Mouse (Mus musculus): ENCODE data around the gene Pcbp4. TPM values are rescaled to one million over a fixed set of nuclear protein-coding genes. Genes with fewer than 3 reads are reported as not detected.

The Pcbp4 gene
- polyA plus RNA-seq, 1 experiment from 2014 or later, result 83.2 TPM

DNA sequence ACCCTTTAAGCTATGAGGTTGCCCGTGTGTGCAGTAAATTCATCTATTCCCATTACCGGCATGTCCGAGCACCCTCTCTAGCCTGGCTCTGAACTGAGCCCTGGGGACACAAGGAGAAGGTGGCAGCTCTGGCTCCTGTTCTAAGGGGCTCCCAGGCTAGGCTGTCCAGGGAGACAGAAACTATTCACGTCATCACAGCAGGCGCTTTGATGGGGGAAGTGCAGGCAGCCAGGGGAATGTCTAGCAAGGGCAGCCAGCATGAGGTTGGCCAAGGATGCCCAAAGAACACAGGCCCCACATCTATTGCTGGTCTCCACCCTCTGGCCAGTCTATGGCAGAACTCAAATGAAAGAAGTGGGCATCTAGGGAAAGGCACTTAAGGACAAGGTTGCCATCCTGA lies 4.8 kb downstream of the Pcbp4 start:
- peaks cover 32% of the 10 kb centered on the region for H3K36me3 ChIP-seq
- 74% methylated on average over 5 of the region's 5 CpGs for WGBS
- no peak overlapping the region for H3K27ac ChIP-seq
- H3K9me3 ChIP-seq, result no peaks in the 10 kb centered on the region
- no peak overlapping the region for H3K4me2 ChIP-seq
- no peak overlapping the region for H3K4me3 ChIP-seq
- H3K27me3 ChIP-seq, result no peaks in the 10 kb centered on the region
- peaks cover 56% of the 10 kb centered on the region for H3K4me1 ChIP-seq
- H3K9ac ChIP-seq, result no peak overlapping the region
- no peak for ATAC-seq (ENCODE audit: insufficient number of reproducible peaks, low FRiP score, low TSS enrichment, low read depth)

DNA sequence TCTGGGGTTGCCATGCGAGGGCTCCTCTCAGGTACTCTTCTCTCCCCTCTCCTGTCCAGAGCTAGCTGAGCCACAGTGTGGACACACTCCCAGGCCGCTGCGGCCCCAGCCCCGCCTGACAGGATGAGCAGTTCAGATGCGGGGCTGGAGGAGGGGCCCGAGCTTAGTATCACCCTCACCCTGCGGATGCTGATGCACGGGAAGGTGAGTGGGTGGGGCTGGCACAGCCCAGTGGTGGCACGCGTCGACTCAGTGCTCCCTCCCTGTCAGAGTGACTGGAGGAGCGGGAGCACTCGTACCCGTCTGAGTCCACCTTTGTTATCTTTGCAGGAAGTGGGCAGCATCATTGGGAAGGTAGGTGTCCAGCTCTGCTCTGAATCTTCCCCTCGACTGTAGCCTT lies 6.9 kb downstream of the Pcbp4 start:
- peaks cover 40% of the 10 kb centered on the region for H3K36me3 ChIP-seq
- ATAC-seq (ENCODE audit: insufficient number of reproducible peaks, low FRiP score, low TSS enrichment, low read depth), result no peak
- no peaks in the 10 kb centered on the region for H3K9me3 ChIP-seq
- H3K4me3 ChIP-seq, result no peak overlapping the region
- no peak overlapping the region for H3K9ac ChIP-seq
- 80% methylated on average over 15 of the region's 15 CpGs for WGBS
- H3K27me3 ChIP-seq, result 0 out of 2 replicates have a peak, but pooled peaks cover 5% of the 10 kb centered on the region
- H3K27ac ChIP-seq, result no peak overlapping the region
- peaks cover 53% of the 10 kb centered on the region for H3K4me1 ChIP-seq
- H3K4me2 ChIP-seq, result no peak overlapping the region

DNA sequence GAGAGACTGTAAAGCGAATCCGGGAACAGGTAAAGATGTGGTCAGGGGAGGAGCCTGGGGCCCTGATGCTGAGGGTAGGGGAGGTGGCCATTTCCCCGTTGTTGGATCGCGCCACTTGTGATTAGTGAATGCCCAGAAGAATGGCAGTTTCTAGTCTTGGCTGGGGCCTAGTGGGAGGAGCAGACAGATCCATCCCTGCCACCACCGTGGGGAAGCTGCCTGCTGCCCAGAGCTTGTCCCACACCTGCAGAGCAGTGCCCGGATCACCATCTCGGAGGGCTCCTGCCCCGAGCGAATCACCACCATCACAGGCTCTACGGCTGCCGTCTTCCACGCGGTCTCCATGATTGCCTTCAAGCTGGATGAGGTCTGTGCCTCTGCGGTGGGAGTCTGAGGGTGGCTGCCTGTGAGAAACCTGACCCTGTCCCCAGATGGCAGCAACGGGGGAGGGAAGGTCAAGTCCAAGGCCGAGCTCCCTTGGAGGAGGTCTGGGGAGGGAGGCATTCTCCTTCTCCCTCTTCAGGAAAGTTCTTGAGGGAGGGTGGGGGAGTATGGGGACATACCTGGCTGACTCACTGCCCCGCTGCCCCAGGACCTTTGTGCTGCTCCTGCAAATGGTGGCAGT lies 7.4 kb downstream of the Pcbp4 start:
- 73% methylated on average over 18 of the region's 18 CpGs for WGBS
- H3K36me3 ChIP-seq, result peaks cover 40% of the 10 kb centered on the region

DNA sequence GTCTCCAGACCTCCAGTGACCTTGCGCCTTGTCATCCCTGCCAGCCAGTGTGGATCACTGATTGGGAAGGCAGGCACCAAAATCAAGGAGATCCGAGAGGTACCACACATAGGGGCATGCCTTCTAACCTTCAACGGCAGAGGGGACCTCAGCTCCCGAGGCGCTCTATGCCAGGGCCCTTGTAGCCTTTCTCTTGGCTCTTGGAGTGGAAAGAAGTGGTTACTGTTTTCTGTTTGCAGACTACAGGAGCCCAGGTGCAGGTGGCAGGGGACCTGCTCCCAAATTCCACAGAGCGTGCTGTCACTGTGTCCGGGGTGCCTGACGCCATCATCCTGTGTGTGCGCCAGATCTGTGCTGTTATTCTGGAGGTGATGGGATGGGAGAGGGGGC lies 7.9 kb downstream of the Pcbp4 start:
- peaks cover 52% of the 10 kb centered on the region for H3K4me1 ChIP-seq

More for the DNA sequence above, 7.4 kb downstream of the Pcbp4 start:
- ATAC-seq (ENCODE audit: insufficient number of reproducible peaks, low FRiP score, low TSS enrichment, low read depth), result no peak
- Histone ChIP-seq H3K9me3 (no peaks in the 10 kb centered on the region), H3K4me3 (no peak overlapping the region), H3K27ac (no peak overlapping the region), H3K9ac (no peak overlapping the region), H3K4me1 (peaks cover 53% of the 10 kb centered on the region), H3K4me2 (no peak overlapping the region), H3K27me3 (0 out of 2 replicates have a peak, but pooled peaks cover 5% of the 10 kb centered on the region)

DNA sequence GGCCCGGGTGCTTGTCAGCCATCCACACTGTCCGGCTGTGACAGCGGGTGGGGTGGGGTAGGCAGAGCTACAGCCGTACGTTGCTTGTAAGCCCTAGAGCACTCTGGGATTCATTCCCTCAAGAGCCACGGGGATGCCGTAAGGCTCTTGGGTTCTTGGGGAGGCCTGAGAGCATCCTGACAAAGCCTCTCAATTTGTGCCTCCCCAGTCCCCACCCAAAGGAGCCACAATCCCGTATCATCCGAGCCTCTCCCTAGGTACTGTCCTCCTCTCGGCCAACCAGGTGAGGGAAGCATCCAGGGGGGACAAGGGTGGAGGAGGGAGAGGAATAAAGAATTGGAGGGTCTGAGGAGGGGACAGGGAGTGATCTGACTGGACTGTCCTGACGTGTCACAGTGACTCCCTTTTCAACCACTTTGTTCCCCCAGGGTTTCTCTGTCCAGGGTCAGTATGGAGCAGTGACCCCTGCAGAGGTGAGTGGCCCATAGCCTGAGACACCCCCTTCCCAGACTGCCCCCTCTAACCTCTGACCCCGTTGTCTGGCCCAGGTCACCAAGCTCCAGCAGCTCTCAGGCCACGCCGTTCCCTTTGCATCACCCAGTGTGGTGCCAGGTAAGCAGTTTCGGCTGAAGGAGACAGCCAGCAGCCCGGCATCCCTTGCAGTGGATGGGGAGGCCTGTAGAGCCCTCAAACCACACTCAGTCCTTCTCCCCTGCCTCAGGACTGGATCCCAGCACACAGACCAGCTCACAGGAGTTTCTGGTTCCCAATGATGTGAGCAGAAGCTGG lies 8.7 kb downstream of the Pcbp4 start:
- 80% methylated on average over 16 of the region's 16 CpGs for WGBS
- H3K4me1 ChIP-seq, result peaks cover 44% of the 10 kb centered on the region
- H3K9me3 ChIP-seq, result no peaks in the 10 kb centered on the region
- no peak for ATAC-seq (ENCODE audit: insufficient number of reproducible peaks, low FRiP score, low TSS enrichment, low read depth)
- peaks cover 40% of the 10 kb centered on the region for H3K36me3 ChIP-seq
- no peak overlapping the region for H3K9ac ChIP-seq
- H3K4me3 ChIP-seq, result no peak overlapping the region
- H3K27ac ChIP-seq, result no peak overlapping the region
- H3K27me3 ChIP-seq, result 0 out of 2 replicates have a peak, but pooled peaks cover 5% of the 10 kb centered on the region
- no peak overlapping the region for H3K4me2 ChIP-seq

More for the DNA sequence above, 7.9 kb downstream of the Pcbp4 start:
- no peak overlapping the region for H3K27ac ChIP-seq
- H3K9me3 ChIP-seq, result no peaks in the 10 kb centered on the region
- no peak overlapping the region for H3K9ac ChIP-seq
- no peak overlapping the region for H3K4me3 ChIP-seq
- no peak overlapping the region for H3K4me2 ChIP-seq
- peaks cover 40% of the 10 kb centered on the region for H3K36me3 ChIP-seq
- H3K27me3 ChIP-seq, result 0 out of 2 replicates have a peak, but pooled peaks cover 5% of the 10 kb centered on the region
- 90% methylated on average over 9 of the region's 9 CpGs for WGBS
- ATAC-seq (ENCODE audit: insufficient number of reproducible peaks, low FRiP score, low TSS enrichment, low read depth), result no peak

DNA sequence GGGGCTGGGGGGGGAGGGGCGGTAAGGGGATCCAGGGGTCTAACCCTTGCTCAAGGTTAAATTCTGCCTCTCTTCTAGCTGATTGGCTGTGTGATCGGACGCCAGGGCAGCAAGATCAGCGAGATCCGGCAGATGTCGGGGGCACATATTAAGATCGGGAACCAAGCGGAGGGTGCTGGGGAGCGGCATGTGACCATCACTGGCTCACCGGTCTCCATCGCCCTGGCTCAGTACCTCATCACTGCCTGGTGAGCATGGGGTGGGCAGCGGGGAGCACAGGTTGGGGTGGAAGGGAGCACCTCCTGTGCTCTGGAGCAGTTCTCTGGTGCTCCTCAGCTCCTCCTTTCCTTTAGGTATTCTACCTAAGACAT lies 9.3 kb downstream of the Pcbp4 start:
- 90% methylated on average over 12 of the region's 12 CpGs for WGBS
- Histone ChIP-seq H3K36me3 (peaks cover 38% of the 10 kb centered on the region), H3K4me3 (no peak overlapping the region)

DNA sequence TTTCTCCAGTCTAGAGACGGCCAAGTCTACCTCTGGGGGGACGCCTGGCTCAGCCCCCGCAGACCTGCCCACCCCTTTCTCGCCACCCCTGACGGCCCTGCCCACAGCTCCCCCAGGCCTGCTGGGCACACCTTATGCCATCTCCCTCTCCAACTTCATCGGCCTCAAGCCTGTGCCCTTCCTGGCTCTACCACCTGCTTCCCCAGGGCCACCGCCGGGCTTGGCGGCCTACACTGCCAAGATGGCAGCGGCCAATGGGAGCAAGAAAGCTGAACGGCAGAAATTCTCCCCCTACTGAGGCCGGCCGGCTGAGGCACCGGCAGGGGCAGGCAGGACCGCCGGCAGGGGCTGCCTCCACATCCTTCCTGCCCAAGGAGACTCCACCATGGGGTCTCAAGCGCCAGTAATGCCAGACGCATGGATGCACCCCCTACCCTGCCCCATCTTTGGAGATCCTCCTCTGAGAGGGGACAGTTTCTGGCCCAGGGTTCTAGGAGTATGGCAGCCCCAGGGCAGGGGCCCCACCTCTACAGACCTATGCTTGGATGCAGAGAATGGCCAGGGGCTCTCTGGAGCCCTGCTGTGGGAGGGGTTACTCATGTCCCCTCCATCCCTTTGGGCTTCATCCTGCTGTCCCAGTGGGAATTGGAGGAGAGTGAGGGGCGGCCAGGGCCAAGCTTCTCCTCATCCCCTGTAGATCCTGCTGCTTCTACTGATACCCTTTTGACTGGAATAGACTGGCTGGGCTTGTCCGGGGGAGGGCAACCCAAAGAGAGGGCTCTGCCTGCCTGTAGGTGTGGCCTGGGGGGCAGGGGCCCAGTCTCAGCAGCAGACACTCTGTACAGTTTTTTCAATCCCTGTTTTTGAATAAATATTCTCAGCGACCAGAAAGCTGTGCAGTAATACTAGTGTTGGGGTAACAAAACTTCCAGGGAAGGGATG lies 10.3 kb downstream of the Pcbp4 start:
- H3K9ac ChIP-seq, result no peak overlapping the region
- no peaks in the 10 kb centered on the region for H3K9me3 ChIP-seq
- no peak overlapping the region for H3K4me2 ChIP-seq
- 83% methylated on average over 21 of the region's 21 CpGs for WGBS
- no peak overlapping the region for H3K27ac ChIP-seq
- H3K4me3 ChIP-seq, result no peak overlapping the region
- ATAC-seq (ENCODE audit: insufficient number of reproducible peaks, low FRiP score, low TSS enrichment, low read depth), result no peak
- peaks cover 38% of the 10 kb centered on the region for H3K36me3 ChIP-seq
- peaks cover 32% of the 10 kb centered on the region for H3K4me1 ChIP-seq
- H3K27me3 ChIP-seq, result 0 out of 2 replicates have a peak, but pooled peaks cover 5% of the 10 kb centered on the region

More for the DNA sequence above, 9.3 kb downstream of the Pcbp4 start:
- Histone ChIP-seq H3K4me1 (peaks cover 39% of the 10 kb centered on the region), H3K4me2 (no peak overlapping the region), H3K27ac (no peak overlapping the region), H3K9ac (no peak overlapping the region), H3K9me3 (no peaks in the 10 kb centered on the region), H3K27me3 (0 out of 2 replicates have a peak, but pooled peaks cover 5% of the 10 kb centered on the region)
- no peak for ATAC-seq (ENCODE audit: insufficient number of reproducible peaks, low FRiP score, low TSS enrichment, low read depth)

DNA sequence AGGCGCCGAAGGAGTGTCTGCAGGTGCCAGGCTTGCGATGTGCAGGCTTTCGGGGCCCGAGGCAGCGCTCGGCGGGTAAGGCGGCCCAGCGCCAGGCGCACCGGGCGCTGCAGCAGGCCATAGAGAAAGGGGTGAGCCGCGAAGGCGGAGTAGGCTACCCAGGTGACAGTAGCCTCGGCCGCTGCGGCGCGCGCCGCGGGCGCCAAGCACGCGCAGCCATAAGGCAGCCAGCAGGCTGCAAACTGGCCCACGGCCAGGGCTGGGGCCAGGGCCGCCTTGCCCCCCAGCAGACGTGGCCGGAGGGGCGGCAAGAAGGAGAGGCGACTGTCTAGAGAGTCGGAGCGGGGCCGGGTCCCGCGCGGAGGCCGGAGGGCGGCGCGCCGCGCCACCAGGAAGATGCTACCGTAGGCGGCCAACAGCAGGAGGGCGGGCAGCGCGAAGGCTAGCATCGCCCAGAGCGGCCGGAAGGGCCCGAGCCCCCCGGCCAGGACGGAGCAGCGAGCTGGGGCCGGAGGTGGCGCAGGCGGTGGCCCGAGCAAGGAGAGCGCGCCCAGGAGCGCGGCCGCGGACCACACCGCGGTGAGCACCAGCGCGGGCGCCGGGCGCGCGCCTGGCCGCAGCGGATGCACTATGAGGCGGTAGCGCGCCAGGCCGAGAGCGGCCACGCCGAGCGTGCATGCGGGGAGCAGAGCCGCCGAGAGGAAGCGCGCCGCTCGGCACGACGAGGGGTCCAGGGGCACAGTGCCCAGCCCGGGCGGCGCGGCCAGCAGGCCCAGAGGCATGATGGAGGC lies 11.9 kb downstream of the Pcbp4 start:
- Histone ChIP-seq H3K4me2 (peak overlapping the region; percentile 98), H3K36me3 (peaks cover 33% of the 10 kb centered on the region), H3K9ac (peak overlapping the region; percentile 65), H3K9me3 (no peaks in the 10 kb centered on the region), H3K4me1 (peaks cover 26% of the 10 kb centered on the region), H3K27ac (peak overlapping the region; percentile 50), H3K4me3 (peak overlapping the region; percentile 59), H3K27me3 (0 out of 2 replicates have a peak, but pooled peaks cover 5% of the 10 kb centered on the region)
- peak; percentile 50; the same call in 1 of the 2 replicates for ATAC-seq (ENCODE audit: insufficient number of reproducible peaks, low FRiP score, low TSS enrichment, low read depth)
- 1% methylated on average over 98 of the region's 99 CpGs for WGBS

DNA sequence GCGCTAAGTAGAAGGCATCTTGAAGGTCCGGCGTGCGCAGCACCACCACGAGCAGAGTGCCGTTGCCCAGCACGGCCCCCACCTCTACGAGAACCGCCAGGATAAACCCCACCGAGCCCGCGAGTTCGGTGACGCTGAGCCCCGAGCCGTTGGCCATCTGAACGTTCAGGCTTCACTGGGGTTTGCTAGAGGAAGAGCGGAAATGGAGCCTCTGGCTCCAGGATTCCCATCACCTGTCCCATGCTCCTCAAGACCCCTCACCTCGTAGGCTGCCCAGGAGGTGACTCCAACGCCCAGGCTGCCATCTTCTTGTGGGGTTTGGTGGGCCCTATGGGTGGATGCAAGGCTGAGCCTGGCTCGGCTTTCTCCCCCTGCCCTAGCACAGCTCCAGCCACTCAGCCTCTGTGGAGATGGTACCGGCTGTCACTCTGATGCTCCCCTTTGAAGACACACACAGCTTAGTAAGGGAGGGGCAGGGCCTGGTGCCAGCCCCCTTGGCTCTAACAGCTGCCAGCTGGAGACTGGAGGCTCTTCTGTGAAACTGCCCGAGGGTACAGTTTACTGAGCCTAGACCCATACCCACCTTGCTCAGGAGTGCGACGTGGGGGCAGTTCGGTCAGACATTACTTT lies 12.6 kb downstream of the Pcbp4 start, which contains the start of gene Gpr62:
Gpr62 (minus strand) TSS at position 368 of the 630 bp plus-strand sequence.
- H3K27ac ChIP-seq, result peak within 1 kb of the TSS; percentile 50
- peaks cover 27% of the 10 kb centered on the region for H3K36me3 ChIP-seq
- ATAC-seq (ENCODE audit: insufficient number of reproducible peaks, low FRiP score, low TSS enrichment, low read depth), result no peak
- peaks cover 23% of the 10 kb centered on the region for H3K4me1 ChIP-seq
- H3K9me3 ChIP-seq, result no peaks in the 10 kb centered on the region
- peak within 1 kb of the TSS; percentile 59 for H3K4me3 ChIP-seq
- H3K27me3 ChIP-seq, result 0 out of 2 replicates have a peak, but pooled peaks cover 5% of the 10 kb centered on the region
- 28% methylated on average over 26 of the region's 26 CpGs for whole genome bisulfite sequencing
- H3K9ac ChIP-seq, result peak within 1 kb of the TSS; percentile 65
- H3K4me2 ChIP-seq, result peak within 1 kb of the TSS; percentile 98

DNA sequence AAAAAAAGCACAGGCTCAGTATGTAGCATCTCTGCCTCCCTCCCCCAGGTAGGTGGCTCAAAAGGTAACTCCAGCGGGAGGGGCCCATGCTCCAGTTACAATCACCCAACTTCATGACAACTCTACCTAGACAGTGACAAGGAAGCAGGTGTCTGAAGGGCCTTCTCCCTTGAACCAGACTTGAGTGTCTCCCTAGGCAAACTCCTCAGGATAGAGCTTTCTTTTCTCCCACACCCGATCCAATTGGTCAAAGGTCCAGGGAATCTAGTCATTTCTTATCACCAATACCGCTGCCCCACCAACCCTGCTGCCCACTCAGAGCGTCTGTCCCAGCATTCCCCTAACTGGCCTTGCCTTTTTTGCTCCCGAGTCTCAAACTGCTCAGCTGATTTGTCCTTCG lies 13.6 kb downstream of the Pcbp4 start:
- no peak overlapping the region for H3K27ac ChIP-seq
- 94% methylated on average over 6 of the region's 6 CpGs for WGBS

More for the DNA sequence above, 13.6 kb downstream of the Pcbp4 start:
- no peak overlapping the region for H3K4me2 ChIP-seq
- H3K4me3 ChIP-seq, result no peak overlapping the region
- no peak for ATAC-seq (ENCODE audit: insufficient number of reproducible peaks, low FRiP score, low TSS enrichment, low read depth)
- no peak overlapping the region for H3K9ac ChIP-seq
- H3K27me3 ChIP-seq, result 0 out of 2 replicates have a peak, but pooled peaks cover 5% of the 10 kb centered on the region
- H3K9me3 ChIP-seq, result no peaks in the 10 kb centered on the region
- H3K36me3 ChIP-seq, result peaks cover 19% of the 10 kb centered on the region
- peaks cover 29% of the 10 kb centered on the region for H3K4me1 ChIP-seq
